Mouse (Mus musculus) ovary, adult 18-20 months (tissue): ENCODE measurements around the gene Vmn1r54.
"Not testable (repeated sequence)": the region's sequence is repeated elsewhere in the genome, so short reads cannot be mapped to it uniquely, and the experiment has no call there.

ENCODE experiments used
- DNase-seq: peaks from one replicate; pipeline ENCODE4 v3.0.0; 2022; ENCODE audit warnings: low spot score, mixed read lengths

Vmn1r54 gene

GRCm38 (mm10) chr6:90246000-90246399 is at the start of gene Vmn1r54:
Gene Vmn1r54, plus strand, starts transcription at chr6:90246300.
- no peak for DNase-seq

GRCm38 (mm10) chr6:90202493-90202892 is 43.6 kb upstream of the Vmn1r54 start, which contains the start of gene V1ra8:
Gene V1ra8, plus strand, starts transcription at chr6:90202793.
- DNase-seq: not testable (repeated sequence)

GRCm38 (mm10) chr6:90224338-90224737 is 21.8 kb upstream of the Vmn1r54 start, which contains the start of gene Vmn1r53:
Gene Vmn1r53, minus strand, starts transcription at chr6:90224438.
- no peak for DNase-seq

GRCm38 (mm10) chr6:90232114-90232513 is 14.0 kb upstream of the Vmn1r54 start:
- DNase-seq: not testable (repeated sequence)

GRCm38 (mm10) chr6:90232681-90233080 is 13.4 kb upstream of the Vmn1r54 start:
- no peak for DNase-seq

GRCm38 (mm10) chr6:90244019-90244418 is 2.1 kb upstream of the Vmn1r54 start:
- no peak for DNase-seq

- DNase-seq: no peak
Observed at GRCm38 (mm10) chr6:90288265-90288664, 42.2 kb downstream of the Vmn1r54 start.

GRCm38 (mm10) chr6:90300919-90301318 is 54.8 kb downstream of the Vmn1r54 start, which contains the start of gene BC048671:
Gene BC048671, plus strand, starts transcription at chr6:90301219.
- DNase-seq: no peak

GRCm38 (mm10) chr6:90306315-90306975 is 60.3 kb downstream of the Vmn1r54 start:
- no peak for DNase-seq

GRCm38 (mm10) chr6:90308839-90309778 is 63.0 kb downstream of the Vmn1r54 start:
- no peak for DNase-seq

- no peak for DNase-seq
Observed at GRCm38 (mm10) chr6:90315961-90316360, 69.9 kb downstream of the Vmn1r54 start.

GRCm38 (mm10) chr6:90317510-90318258 is 71.6 kb downstream of the Vmn1r54 start:
- DNase-seq: no peak

GRCm38 (mm10) chr6:90319019-90319418 is 72.9 kb downstream of the Vmn1r54 start:
- no peak for DNase-seq

GRCm38 (mm10) chr6:90319475-90320191 is 73.5 kb downstream of the Vmn1r54 start:
- no peak for DNase-seq

- DNase-seq: no peak
Observed at GRCm38 (mm10) chr6:90320429-90320828, 74.3 kb downstream of the Vmn1r54 start.
